Mouse (Mus musculus) liver, postnatal 0 days (tissue): ENCODE measurements around the gene Crtc2.

Source experiments
- CTCF ChIP-seq: sonication (generic); IDR thresholded peaks from 2 replicates; pipeline ENCODE4 v1.5.1; 2016; ENCODE audit warnings: antibody characterized with exemption, low read depth
- EP300 ChIP-seq: IDR thresholded peaks from 2 replicates; pipeline ENCODE4 v1.6.1; 2016; ENCODE audit warnings: antibody characterized with exemption, low read depth, mild to moderate bottlenecking

DNA sequence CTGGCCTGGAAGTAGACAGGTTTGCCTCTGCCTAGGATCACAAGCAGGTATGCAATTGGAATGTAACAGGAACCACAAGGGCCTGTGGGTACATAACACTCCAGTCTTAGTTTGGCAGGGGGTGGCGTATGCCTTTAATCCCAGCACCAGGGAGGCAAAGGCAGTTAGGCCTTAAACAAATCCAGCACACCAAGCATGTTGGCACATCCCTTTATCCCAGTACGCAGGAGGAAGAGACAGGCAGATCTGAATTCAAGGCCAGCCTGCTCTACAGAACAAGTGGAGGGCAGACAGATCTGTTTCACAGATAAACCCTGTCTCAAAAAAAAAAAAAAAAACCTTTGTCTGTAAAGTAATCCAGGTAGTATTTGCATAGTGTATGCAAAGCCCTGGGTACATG, 45.3 kb upstream of the Crtc2 start:
- TF ChIP-seq EP300 (no peak), CTCF (no peak)
